Mouse (Mus musculus) ES-E14 (cell line): ENCODE data around the gene Prpf3. TPM values are rescaled to one million over a fixed set of nuclear protein-coding genes. Genes with fewer than 3 reads are reported as not detected.

Experiments used
- DNase-seq: peaks from one replicate; pipeline ENCODE4 v3.0.0-alpha.2; 2013; ENCODE audit warnings: low read depth, low spot score
- H3K27ac ChIP-seq: 2 replicates; pipeline ENCODE4 v1.5.1; 2012; ENCODE audit warnings: low read depth, mild to moderate bottlenecking, low read length, moderate library complexity, mixed read lengths; ENCODE audit not compliant: poor library complexity, insufficient read depth, severe bottlenecking
- H3K36me3 ChIP-seq: 2 replicates; pipeline ENCODE4 v1.6.1; 2012; ENCODE audit warnings: mild to moderate bottlenecking, low read length, moderate library complexity, mixed read lengths; ENCODE audit not compliant: control insufficient read depth, poor library complexity, insufficient read depth, severe bottlenecking
- H3K4me1 ChIP-seq, 2 experiments: fragments of 150-350 bp in 1 of 2; sonication (generic) in 1 of 2; 2 replicates each; pipeline ENCODE4 v1.6.1; 2012; ENCODE audit warnings: low read length in 2 of 2, mild to moderate bottlenecking in 1 of 2, mixed read lengths in 1 of 2; ENCODE audit not compliant: control insufficient read depth in 2 of 2, insufficient read depth in 2 of 2, poor library complexity in 1 of 2
- H3K4me3 ChIP-seq, 2 experiments: fragments of 150-350 bp in 1 of 2; sonication (generic) in 1 of 2; 2 replicates each; pipeline ENCODE4 v1.5.1; 2012; ENCODE audit warnings: low read length in 2 of 2, low read depth in 1 of 2, mild to moderate bottlenecking in 1 of 2, mixed read lengths in 1 of 2; ENCODE audit not compliant: insufficient read depth in 1 of 2, poor library complexity in 1 of 2, severe bottlenecking in 1 of 2
- H3K9ac ChIP-seq: 2 replicates; pipeline ENCODE4 v1.6.1; 2012; ENCODE audit warnings: low read depth, mild to moderate bottlenecking, low read length, mixed read lengths; ENCODE audit not compliant: poor library complexity, insufficient read depth, severe bottlenecking
- H3K9me3 ChIP-seq: fragments of 150-350 bp; sonication (generic); 2 replicates; pipeline ENCODE4 v1.6.1; 2012; ENCODE audit warnings: low read depth, mild to moderate bottlenecking, low read length; ENCODE audit not compliant: control insufficient read depth, insufficient read depth
- CHD2 ChIP-seq: IDR thresholded peaks from 2 replicates; pipeline ENCODE4 v1.6.1; 2014; ENCODE audit warnings: mild to moderate bottlenecking, low read depth, low read length, inconsistent platforms
- HCFC1 ChIP-seq: IDR thresholded peaks from 2 replicates; pipeline ENCODE4 v1.6.1; 2012; ENCODE audit warnings: low read length, inconsistent platforms, borderline replicate concordance; ENCODE audit not compliant: insufficient read depth
- MAFK ChIP-seq: IDR thresholded peaks from 2 replicates; pipeline ENCODE4 v1.6.1; 2014; ENCODE audit warnings: mild to moderate bottlenecking, low read depth, low read length, inconsistent platforms; ENCODE audit not compliant: insufficient read depth
- ZC3H11A ChIP-seq: IDR thresholded peaks from 2 replicates; pipeline ENCODE4 v1.6.1; 2012; ENCODE audit warnings: low read depth, mild to moderate bottlenecking, inconsistent platforms, low read length, borderline replicate concordance
- ZNF384 ChIP-seq: IDR thresholded peaks from 2 replicates; pipeline ENCODE4 v1.6.1; 2012; ENCODE audit warnings: low read depth, low read length, inconsistent platforms
- in situ Hi-C, 2 experiments: fragments of 600-800 bp; cut with MboI; formaldehyde crosslinking; loops; one replicate each; pipeline ENCODE4 v1.15.1; 2025; ENCODE audit warnings: low sequenced_read_pairs in 2 of 2, inconsistent platforms in 1 of 2; ENCODE audit not compliant: unreplicated experiment in 2 of 2
- total RNA-seq: library from RNA; depleted of rRNA; stranded (reverse); fragments of 300-350 nt; gene quantifications from 2 replicates; pipeline ENCODE4 v1.2.3, GENCODE M21; 2012

The Prpf3 gene
- total RNA-seq, 1 experiment: 48.6 TPM

GRCm38 (mm10) chr3:95820046-95821010 is 35.4 kb downstream of the Prpf3 start:
- in situ Hi-C loops: no loop called here
- TF ChIP-seq MAFK: no peak
- no peak for TF ChIP-seq HCFC1
- no peak for TF ChIP-seq ZNF384
- TF ChIP-seq ZC3H11A: no peak
- no peak for TF ChIP-seq CHD2

GRCm38 (mm10) chr3:95819351-95819985 is 36.2 kb downstream of the Prpf3 start:
- peak overlapping the region; percentile 70 to 87 for H3K4me3 ChIP-seq
- no peaks in the 10 kb centered on the region for H3K36me3 ChIP-seq
- no peaks in the 10 kb centered on the region for H3K9me3 ChIP-seq
- DNase-seq: peak; percentile 99
- in situ Hi-C loops: no loop called here
- no peak for TF ChIP-seq ZC3H11A
- peak; percentile 7 for TF ChIP-seq ZNF384
- no peak for TF ChIP-seq MAFK
- no peak for TF ChIP-seq CHD2
- TF ChIP-seq HCFC1: peak; percentile 56; the same call in 1 of the 2 replicates
- 0 out of 4 replicates have a peak, but pooled peaks cover 0 to 3% of the 10 kb centered on the region in 2 experiments for H3K4me1 ChIP-seq
- peak overlapping the region; percentile 96 for H3K9ac ChIP-seq
- peak overlapping the region; percentile 92 for H3K27ac ChIP-seq

More at GRCm38 (mm10) chr3:95820046-95821010, 35.4 kb downstream of the Prpf3 start:
- Histone ChIP-seq H3K9ac (peak overlapping the region; percentile 96; the same call in 1 of the 2 replicates), H3K4me3 (peak overlapping the region; percentile 60 to 78), H3K36me3 (no peaks in the 10 kb centered on the region), H3K9me3 (no peaks in the 10 kb centered on the region), H3K27ac (peak overlapping the region; percentile 92; the same call in 1 of the 2 replicates), H3K4me1 (0 out of 4 replicates have a peak, but pooled peaks cover 0 to 3% of the 10 kb centered on the region in 2 experiments)
- DNase-seq: no peak

DNA sequence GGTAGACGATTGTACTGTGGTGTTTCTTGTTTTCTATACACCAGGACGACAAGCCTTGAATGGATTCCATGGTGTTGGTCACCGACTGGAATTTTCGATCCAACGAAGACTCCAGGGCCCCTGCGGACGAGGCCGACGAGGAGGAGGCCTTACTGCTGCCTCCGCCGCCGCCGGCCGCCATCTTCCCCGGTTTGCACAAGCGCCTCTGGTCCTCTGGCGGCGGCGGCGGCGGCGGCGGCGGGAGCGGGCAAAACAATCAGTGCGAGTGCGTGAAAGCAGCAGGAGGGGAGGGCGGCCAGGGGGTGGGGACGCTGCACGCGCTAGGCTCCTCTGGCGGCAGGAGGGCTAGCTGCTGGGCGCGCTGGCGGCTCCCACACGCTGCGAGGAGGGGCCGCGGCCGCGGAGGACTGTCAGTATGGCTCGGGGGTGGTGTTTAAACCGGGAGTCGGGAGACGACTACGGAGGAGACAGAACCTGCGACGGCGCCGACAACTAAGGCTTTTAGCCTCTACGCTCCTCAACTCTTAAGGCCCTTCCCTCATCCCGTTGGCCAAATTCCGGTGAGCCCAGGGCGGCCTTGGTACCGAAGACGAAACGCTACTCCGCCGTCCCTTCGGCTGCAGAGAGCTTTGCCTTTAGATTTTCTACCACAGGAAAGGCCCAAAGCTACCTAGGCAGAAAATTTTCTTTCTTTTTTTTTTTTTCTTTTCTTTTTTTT is 37.0 kb downstream of the Prpf3 start, which contains the start of gene Rprd2:
Gene Rprd2 (minus strand): TSS at position 293 of the 718 bp plus-strand sequence.
- in situ Hi-C loops: no loop called here
- peak within 1 kb of the TSS; percentile 70 to 87 for H3K4me3 ChIP-seq
- no peaks in the 10 kb centered on the region for H3K9me3 ChIP-seq
- peak within 1 kb of the TSS; percentile 97 for H3K27ac ChIP-seq
- no peak for TF ChIP-seq ZC3H11A
- TF ChIP-seq ZNF384: peak; percentile 99
- no peak for TF ChIP-seq HCFC1
- TF ChIP-seq MAFK: peak; percentile 18; the same call in 1 of the 2 replicates
- TF ChIP-seq CHD2: no peak
- peak; percentile 48 for DNase-seq
- H3K4me1 ChIP-seq: peaks cover 0 to 3% of the 10 kb centered on the region in 2 experiments; a peak in 1 of 4 replicates
- H3K36me3 ChIP-seq: no peaks in the 10 kb centered on the region
- peak within 1 kb of the TSS; percentile 96 for H3K9ac ChIP-seq

DNA sequence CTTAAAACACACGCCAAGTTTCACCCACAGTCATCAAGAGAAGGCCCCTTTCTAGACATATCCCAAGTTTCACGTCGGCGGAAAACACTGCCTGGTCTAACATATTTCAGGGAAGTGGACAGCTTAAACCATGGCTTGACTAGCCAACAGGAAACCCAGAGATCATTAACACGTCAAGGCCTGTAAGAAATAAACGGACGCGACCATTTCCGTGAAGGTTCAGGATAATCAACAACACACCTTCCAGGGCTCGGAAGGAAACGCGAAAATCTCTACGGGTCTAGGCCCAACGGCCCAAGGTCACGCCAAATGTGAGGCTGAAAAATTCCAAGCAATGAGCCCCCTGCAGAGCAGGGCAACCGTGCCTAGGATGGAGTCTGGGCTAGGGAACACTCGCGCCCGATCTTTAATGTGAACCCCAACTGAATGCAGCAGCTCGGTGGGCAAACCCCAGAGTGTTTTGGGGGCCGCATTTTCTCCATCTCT is 37.6 kb downstream of the Prpf3 start:
- Histone ChIP-seq H3K27ac (peak overlapping the region; percentile 97), H3K9me3 (no peaks in the 10 kb centered on the region), H3K36me3 (no peaks in the 10 kb centered on the region), H3K4me1 (peaks cover 0 to 3% of the 10 kb centered on the region in 2 experiments; a peak in 1 of 4 replicates), H3K9ac (peak overlapping the region; percentile 96), H3K4me3 (peak overlapping the region; percentile 70 to 87)
- TF ChIP-seq MAFK: no peak
- TF ChIP-seq ZC3H11A: no peak
- no peak for TF ChIP-seq HCFC1
- DNase-seq: peak; percentile 51
- in situ Hi-C loops: no loop called here
